Mouse (Mus musculus): ENCODE measurements around the gene Rab3gap1.

Gene Rab3gap1

DNA sequence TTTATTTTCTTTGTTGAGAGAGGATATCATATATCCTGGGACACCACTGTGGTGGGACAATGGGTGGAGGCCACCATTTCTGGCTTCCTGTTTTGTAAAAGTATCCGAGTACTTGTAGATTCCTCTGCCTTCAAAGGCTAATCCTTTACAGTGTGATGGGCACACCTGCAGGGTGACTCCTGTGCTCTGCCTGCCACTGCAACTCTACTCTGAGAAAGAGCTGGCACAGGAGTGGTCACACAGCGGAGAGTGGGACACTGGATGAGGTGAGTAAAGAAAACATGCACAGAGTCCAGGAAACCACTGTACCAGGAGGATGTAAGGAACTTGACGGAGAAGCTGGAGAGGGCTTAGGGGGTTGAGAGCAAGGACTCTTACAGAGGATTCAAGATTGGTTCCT is 113.7 kb downstream of the Rab3gap1 start:
- DNase-seq (ENCODE audit: low spot score in 2 of 2) = no peak

GRCm38 (mm10) chr1:127983274-127983993 is 114.9 kb downstream of the Rab3gap1 start:
- no peak for DNase-seq (ENCODE audit: low spot score in 2 of 2)

GRCm38 (mm10) chr1:127985391-127985790 is 116.8 kb downstream of the Rab3gap1 start:
- no peak for DNase-seq (ENCODE audit: low spot score in 2 of 2)

DNA sequence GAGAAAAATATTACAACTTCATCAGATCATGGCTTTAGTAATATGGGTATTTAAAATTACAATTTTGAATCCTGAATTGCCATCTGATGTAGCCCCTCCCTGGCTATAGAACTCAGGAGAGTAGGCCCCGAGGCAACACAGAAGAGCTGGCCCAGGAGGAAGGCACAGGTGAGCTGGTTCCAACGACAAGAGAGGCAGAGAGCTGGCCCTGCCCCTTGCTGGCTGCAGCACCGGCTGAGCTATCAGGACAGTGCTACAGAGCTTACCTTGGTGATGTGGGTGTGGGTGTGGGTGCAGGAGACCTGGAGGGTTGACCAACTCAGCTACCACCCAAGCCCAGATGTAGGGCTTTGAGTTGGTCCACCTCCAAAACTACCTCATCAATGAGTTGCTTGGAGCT is 119.7 kb downstream of the Rab3gap1 start:
- no peak for DNase-seq (ENCODE audit: low spot score in 2 of 2)

DNA sequence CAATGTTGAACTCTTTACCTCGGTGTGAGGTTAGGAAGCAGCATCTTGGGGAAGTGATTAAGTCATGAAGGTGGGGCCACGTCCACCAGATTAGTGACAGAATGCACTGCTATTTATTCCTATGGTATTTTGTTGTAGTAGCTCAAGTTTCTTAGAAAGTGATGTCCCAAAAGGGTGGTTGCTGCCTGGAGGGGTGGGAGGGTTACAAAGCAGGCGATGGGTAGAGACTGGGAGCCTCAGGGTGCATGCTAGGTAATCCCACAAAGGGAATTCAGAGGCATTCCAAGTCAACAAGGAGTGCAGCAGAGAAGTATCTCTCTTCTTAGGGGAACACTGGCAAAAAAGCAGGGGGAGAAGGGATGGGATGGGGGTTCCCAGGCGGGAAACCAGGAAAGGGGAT is 120.8 kb downstream of the Rab3gap1 start:
- DNase-seq (ENCODE audit: low spot score in 2 of 2) = no peak

DNA sequence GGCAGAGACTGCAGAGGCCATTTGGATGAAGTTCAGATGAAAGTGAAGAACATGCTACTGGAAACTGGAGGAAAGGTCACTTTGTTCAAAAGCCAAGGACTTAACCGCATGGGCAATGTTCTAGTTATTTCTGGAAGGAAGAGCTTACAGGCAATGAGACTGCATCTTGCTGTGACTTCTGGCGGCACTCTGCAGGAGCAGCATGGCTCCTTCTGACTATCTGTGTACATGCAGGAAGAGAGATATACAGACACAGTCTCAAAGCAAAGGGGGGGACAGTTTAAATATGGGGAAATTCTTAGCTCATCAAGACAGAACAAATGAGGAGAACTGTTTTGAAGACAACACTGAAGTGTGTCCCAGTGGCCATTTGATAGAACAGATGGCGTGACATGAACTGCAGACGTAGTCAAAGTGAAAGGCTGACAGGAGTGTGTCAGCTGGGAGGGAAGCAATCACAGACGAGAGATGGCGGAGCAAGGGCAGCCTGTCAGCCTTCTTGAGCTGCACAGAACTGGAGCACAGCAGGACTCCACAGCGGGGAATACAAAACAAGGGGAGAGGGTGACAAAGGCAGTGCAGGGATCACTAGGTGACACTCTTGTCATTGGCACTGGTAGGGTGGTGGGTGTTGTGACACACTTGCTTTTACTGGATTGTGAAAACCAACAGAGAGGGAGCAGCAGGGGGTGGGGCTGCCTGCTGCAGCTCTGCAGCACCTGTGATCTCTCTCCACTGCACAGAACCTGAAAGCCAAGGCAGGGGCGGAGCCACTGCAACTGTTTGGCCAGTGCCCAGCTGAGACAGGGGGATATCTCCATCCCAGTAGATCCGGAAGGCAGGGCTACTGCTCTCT is 121.5 kb downstream of the Rab3gap1 start:
- DNase-seq (ENCODE audit: low spot score in 2 of 2) = peak; percentile 33 to 51

Measured in right cerebral cortex, postnatal 10 days (tissue).